Mouse (Mus musculus): ENCODE measurements around the gene Usp32. TPM values are rescaled to one million over a fixed set of nuclear protein-coding genes. Genes with fewer than 3 reads are reported as not detected.

Gene Usp32
- 9.1 and 9.8 TPM in 2 replicates for polyA plus RNA-seq (2015; fragmentation: Nextera tagmentation; extraction: Ambion mirVana)

GRCm38 (mm10) chr11:85139581-85140540 lies at the start of gene Usp32:
Gene Usp32 (minus strand): TSS chr11:85140161.
- H3K27me3 ChIP-seq, result no peaks in the 10 kb centered on the region
- peak within 1 kb of the TSS; percentile 90 for H3K9ac ChIP-seq (replicated peaks)
- H3K4me3 ChIP-seq, result peak within 1 kb of the TSS; percentile 98
- H3K4me2 ChIP-seq (replicated peaks), result peak within 1 kb of the TSS; percentile 76
- H3K27ac ChIP-seq (replicated peaks), result peak within 1 kb of the TSS; percentile 89
- H3K9me3 ChIP-seq, result no peaks in the 10 kb centered on the region
- WGBS, result under 1% methylated on average over 82 of the region's 94 CpGs
- H3K4me1 ChIP-seq, result peaks cover 27% of the 10 kb centered on the region
- H3K36me3 ChIP-seq, result no peaks in the 10 kb centered on the region
- ATAC-seq (replicated peaks), result peak; percentile 96

DNA sequence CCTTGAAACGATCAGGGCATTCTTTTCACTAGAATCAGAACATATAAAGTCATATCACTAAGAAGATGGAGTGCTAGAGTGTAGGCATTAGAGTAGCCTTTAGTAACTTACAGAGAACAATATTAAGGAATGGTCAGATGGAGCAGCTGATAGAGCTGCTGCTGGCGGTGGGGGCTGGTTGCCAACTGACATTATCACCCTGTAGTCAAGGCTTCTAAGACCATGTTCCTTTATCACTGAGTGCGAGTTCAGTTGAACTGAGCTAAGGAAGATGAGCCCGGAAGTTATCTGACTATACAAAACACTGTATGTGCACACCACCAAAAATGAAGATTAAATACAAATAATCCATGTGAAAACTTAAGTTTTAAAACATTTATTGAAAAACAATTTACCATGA lies 49.1 kb upstream of the Usp32 start:
- Histone ChIP-seq H3K4me3 (no peak overlapping the region), H3K36me3 (peaks cover 40% of the 10 kb centered on the region), H3K9me3 (no peaks in the 10 kb centered on the region), H3K27me3 (no peaks in the 10 kb centered on the region), H3K27ac (replicated peaks) (no peak overlapping the region), H3K4me2 (replicated peaks) (no peak overlapping the region), H3K9ac (replicated peaks) (no peak overlapping the region), H3K4me1 (no peaks in the 10 kb centered on the region)
- 97% methylated on average over 4 of the region's 4 CpGs for WGBS
- no peak for ATAC-seq (replicated peaks)

- no peak for ATAC-seq (replicated peaks)
- Histone ChIP-seq H3K9ac (replicated peaks) (no peak overlapping the region), H3K4me3 (no peak overlapping the region), H3K27ac (replicated peaks) (no peak overlapping the region), H3K4me1 (peaks cover 5% of the 10 kb centered on the region), H3K36me3 (peaks cover 15% of the 10 kb centered on the region), H3K4me2 (replicated peaks) (no peak overlapping the region), H3K9me3 (no peaks in the 10 kb centered on the region), H3K27me3 (no peaks in the 10 kb centered on the region)
- WGBS, result 89% methylated on average over 6 of the region's 6 CpGs
These were observed 44.9 kb upstream of the Usp32 start for GRCm38 (mm10) chr11:85184839-85185238.

DNA sequence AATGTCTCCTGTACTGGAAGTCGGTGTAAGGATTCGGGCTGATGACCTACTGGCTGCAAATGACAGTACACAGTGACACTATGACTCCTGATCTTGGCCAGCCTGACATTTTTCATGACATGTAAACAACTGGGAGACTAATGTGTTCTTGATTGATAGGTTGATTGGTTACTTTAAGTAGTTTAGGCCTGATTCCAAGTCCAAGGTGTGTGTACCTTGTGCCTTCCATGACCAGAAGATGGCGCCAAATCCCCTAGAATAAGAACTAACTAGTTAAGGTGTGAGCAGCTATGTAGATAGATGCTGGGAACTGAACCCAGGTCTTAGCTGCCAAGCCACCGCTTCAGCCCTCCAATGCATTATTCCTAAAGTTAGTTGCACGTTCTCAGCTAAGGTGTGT lies 44.1 kb upstream of the Usp32 start:
- ATAC-seq (replicated peaks), result no peak
- Histone ChIP-seq H3K9me3 (no peaks in the 10 kb centered on the region), H3K27ac (replicated peaks) (no peak overlapping the region), H3K9ac (replicated peaks) (no peak overlapping the region), H3K36me3 (peaks cover 9% of the 10 kb centered on the region), H3K4me1 (peaks cover 5% of the 10 kb centered on the region), H3K27me3 (no peaks in the 10 kb centered on the region), H3K4me3 (no peak overlapping the region), H3K4me2 (replicated peaks) (no peak overlapping the region)
- 62% methylated on average over 5 of the region's 5 CpGs for WGBS

DNA sequence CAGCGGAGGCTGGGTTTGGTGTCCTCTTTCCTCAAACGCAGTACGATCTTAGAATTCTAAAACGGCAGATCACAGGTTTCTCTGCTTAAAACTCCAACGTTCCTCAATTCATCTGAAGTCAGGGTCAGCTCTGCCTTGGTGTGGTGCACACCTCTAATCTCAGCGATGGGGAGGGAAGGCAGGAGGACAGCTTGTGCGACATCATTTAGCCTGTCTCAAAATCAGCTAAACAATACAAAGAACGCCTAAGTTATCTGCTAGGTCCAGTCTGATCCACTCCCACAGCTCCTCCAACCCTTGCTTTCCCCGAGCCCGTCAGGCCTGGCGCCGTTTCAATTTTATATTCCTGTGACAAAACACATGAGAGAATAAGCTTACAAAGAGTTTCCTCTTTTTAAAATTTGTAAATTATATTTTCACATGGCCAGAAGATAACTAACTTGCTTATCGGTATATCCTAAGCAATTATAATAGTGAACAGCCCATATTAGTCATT lies 43.4 kb upstream of the Usp32 start:
- Histone ChIP-seq H3K4me3 (peak overlapping the region; percentile 42), H3K4me1 (peaks cover 5% of the 10 kb centered on the region), H3K4me2 (replicated peaks) (peak overlapping the region; percentile 67), H3K9ac (replicated peaks) (peak overlapping the region; percentile 56), H3K27ac (replicated peaks) (peak overlapping the region; percentile 80), H3K36me3 (peaks cover 2% of the 10 kb centered on the region), H3K9me3 (no peaks in the 10 kb centered on the region), H3K27me3 (no peaks in the 10 kb centered on the region)
- ATAC-seq (replicated peaks), result peak; percentile 57; the same call in 1 of the 2 replicates
- 22% methylated on average over 13 of the region's 13 CpGs for WGBS

- 7% methylated on average over 20 of the region's 20 CpGs for WGBS
- no peaks in the 10 kb centered on the region for H3K9me3 ChIP-seq
These were observed 42.8 kb upstream of the Usp32 start for GRCm38 (mm10) chr11:85182617-85183283.

DNA sequence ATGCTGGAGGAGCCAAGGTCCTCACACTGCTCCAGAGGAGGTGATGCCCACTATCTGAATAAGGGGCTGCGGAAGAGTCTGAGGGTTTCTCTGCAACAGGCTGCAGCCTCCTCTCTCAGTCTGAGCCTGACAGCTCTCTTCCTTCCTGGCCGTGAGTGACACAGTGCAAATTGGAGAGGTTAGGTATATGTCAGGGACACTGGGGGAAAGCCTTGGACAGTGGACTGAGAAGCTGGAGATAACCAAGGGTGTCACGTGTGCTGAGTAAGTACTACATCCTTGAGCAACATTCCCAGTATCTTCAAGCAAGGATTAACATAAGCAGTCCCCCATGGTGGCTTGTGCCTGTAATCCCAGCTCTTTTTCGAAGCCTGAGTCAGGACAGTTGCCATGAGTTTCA lies 38.5 kb upstream of the Usp32 start:
- no peak for ATAC-seq (replicated peaks)
- WGBS, result 81% methylated on average over 4 of the region's 4 CpGs
- no peaks in the 10 kb centered on the region for H3K27me3 ChIP-seq

More at GRCm38 (mm10) chr11:85182617-85183283, 42.8 kb upstream of the Usp32 start:
- H3K36me3 ChIP-seq, result no peaks in the 10 kb centered on the region
- H3K9ac ChIP-seq (replicated peaks), result peak overlapping the region; percentile 56
- H3K27me3 ChIP-seq, result no peaks in the 10 kb centered on the region
- peak overlapping the region; percentile 67 for H3K4me2 ChIP-seq (replicated peaks)
- peak; percentile 97 for ATAC-seq (replicated peaks)
- H3K27ac ChIP-seq (replicated peaks), result peak overlapping the region; percentile 80
- H3K4me1 ChIP-seq, result peaks cover 5% of the 10 kb centered on the region
- peak overlapping the region; percentile 42 for H3K4me3 ChIP-seq

GRCm38 (mm10) chr11:85177761-85178160 lies 37.8 kb upstream of the Usp32 start:
- Histone ChIP-seq H3K4me2 (replicated peaks) (no peak overlapping the region), H3K4me3 (no peak overlapping the region), H3K27ac (replicated peaks) (no peak overlapping the region), H3K9ac (replicated peaks) (no peak overlapping the region), H3K9me3 (no peaks in the 10 kb centered on the region), H3K36me3 (no peaks in the 10 kb centered on the region), H3K4me1 (no peaks in the 10 kb centered on the region), H3K27me3 (no peaks in the 10 kb centered on the region)
- WGBS, result 87% methylated on average over 6 of the region's 6 CpGs
- no peak for ATAC-seq (replicated peaks)

More for the DNA sequence above, 38.5 kb upstream of the Usp32 start:
- no peak overlapping the region for H3K4me3 ChIP-seq
- H3K27ac ChIP-seq (replicated peaks), result no peak overlapping the region
- H3K4me1 ChIP-seq, result peaks cover 4% of the 10 kb centered on the region
- no peak overlapping the region for H3K9ac ChIP-seq (replicated peaks)
- no peaks in the 10 kb centered on the region for H3K36me3 ChIP-seq
- no peaks in the 10 kb centered on the region for H3K9me3 ChIP-seq
- H3K4me2 ChIP-seq (replicated peaks), result no peak overlapping the region

DNA sequence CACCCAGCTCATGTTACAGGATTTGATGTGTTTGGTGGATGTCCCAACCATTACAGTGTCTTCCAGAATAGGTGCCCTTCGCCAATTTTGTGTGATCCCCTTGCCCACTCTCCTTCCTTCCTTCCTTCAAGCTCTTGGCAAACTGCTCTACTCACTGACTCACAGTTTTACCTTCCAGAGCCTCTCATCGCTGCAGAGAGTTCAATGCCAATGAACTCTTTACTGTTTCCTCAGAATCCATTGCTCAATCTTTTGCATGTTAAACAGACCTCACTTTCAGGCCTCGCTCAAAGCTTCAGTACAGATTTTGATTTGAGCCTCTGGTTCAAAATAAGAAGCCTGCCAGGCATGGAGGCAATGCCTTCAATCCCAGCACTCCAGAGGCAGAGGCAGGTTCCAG lies 36.0 kb upstream of the Usp32 start:
- H3K27me3 ChIP-seq, result no peaks in the 10 kb centered on the region
- no peak for ATAC-seq (replicated peaks)
- H3K4me3 ChIP-seq, result no peak overlapping the region
- no peaks in the 10 kb centered on the region for H3K9me3 ChIP-seq
- no peaks in the 10 kb centered on the region for H3K36me3 ChIP-seq
- no peak overlapping the region for H3K27ac ChIP-seq (replicated peaks)
- WGBS, result 83% methylated on average over 3 of the region's 3 CpGs
- no peak overlapping the region for H3K4me2 ChIP-seq (replicated peaks)
- H3K4me1 ChIP-seq, result no peaks in the 10 kb centered on the region
- no peak overlapping the region for H3K9ac ChIP-seq (replicated peaks)

- no peak overlapping the region for H3K4me3 ChIP-seq
- peaks cover 11% of the 10 kb centered on the region for H3K4me1 ChIP-seq
- H3K27me3 ChIP-seq, result no peaks in the 10 kb centered on the region
- no peaks in the 10 kb centered on the region for H3K9me3 ChIP-seq
- H3K36me3 ChIP-seq, result no peaks in the 10 kb centered on the region
- WGBS, result 27% methylated on average over 2 of the region's 2 CpGs
- no peak overlapping the region for H3K27ac ChIP-seq (replicated peaks)
- H3K9ac ChIP-seq (replicated peaks), result 0 out of 2 replicates have a peak overlapping the region, but pooled peaks have one; percentile 45
- no peak for ATAC-seq (replicated peaks)
- H3K4me2 ChIP-seq (replicated peaks), result no peak overlapping the region
These were observed 30.9 kb upstream of the Usp32 start for GRCm38 (mm10) chr11:85170833-85171232.

DNA sequence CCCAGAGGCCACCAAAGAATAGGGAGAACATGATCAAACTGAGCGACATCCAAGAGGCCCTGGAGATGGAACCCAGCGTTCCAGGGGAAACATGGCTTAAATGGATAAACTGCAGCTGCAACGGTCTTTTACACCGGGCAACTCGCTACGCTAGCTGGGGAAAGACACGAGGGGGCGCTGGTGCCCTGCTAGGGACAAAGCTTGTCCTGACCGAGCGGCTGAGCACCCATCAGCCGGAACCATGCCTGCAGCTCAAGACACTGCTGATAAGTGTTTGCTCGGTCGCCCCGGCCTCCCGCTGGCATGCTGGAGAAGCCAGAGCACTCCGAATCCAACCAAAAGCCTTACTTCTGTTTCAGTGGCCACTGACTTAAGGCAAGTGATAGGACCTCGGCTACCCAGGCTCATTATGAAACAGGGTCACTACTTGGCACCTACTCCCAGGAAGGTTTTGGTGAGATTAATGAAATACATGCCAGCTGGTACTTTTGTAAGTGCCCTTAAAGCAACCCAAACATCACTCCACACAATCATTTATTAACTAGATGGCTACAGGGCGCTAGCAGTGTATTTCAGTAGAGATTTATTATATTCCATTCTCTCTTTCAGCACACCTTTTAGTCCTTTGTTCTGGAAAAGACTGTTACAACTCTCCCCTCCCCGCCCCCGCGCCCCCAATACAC lies 30.2 kb upstream of the Usp32 start, which contains the start of gene 1700125H20Rik:
TSS of gene 1700125H20Rik (plus strand) at position 347 of the 683 bp plus-strand sequence.
- no peak within 1 kb of the TSS for H3K27ac ChIP-seq (replicated peaks)
- H3K9me3 ChIP-seq, result no peaks in the 10 kb centered on the region
- H3K27me3 ChIP-seq, result no peaks in the 10 kb centered on the region
- H3K9ac ChIP-seq (replicated peaks), result peak within 1 kb of the TSS; percentile 45
- H3K4me1 ChIP-seq, result peaks cover 11% of the 10 kb centered on the region
- H3K4me3 ChIP-seq, result peak within 1 kb of the TSS; percentile 34
- H3K36me3 ChIP-seq, result no peaks in the 10 kb centered on the region
- WGBS, result 12% methylated on average over 21 of the region's 21 CpGs
- ATAC-seq (replicated peaks), result peak; percentile 91
- peak within 1 kb of the TSS; percentile 56 for H3K4me2 ChIP-seq (replicated peaks)
